Mouse (Mus musculus) embryonic facial prominence, embryonic 15.5 days (tissue): ENCODE measurements around the gene Dusp1. TPM values are rescaled to one million over a fixed set of nuclear protein-coding genes. Genes with fewer than 3 reads are reported as not detected.
A peak's percentile ranks its signal among the peaks of the same experiment; 100 is the strongest.

Source experiments
- ATAC-seq: fragments of 200-750 bp; cut with Nextera tagmentation; 2 replicates; pipeline ENCODE4 v1.8.0; 2017; ENCODE audit warnings: low read depth, moderate TSS enrichment; ENCODE audit not compliant: insufficient number of reproducible peaks, low FRiP score, low TSS enrichment
- H3K27ac ChIP-seq: fragments of 300-500 bp; sonication (generic); replicated peaks from 2 replicates; pipeline ENCODE4 v1.5.1; 2015; ENCODE audit warnings: mild to moderate bottlenecking, inconsistent platforms
- H3K27me3 ChIP-seq: fragments of 300-500 bp; sonication (generic); 2 replicates; pipeline ENCODE4 v1.6.1; 2015; ENCODE audit warnings: inconsistent platforms
- H3K36me3 ChIP-seq: fragments of 300-500 bp; sonication (generic); 2 replicates; pipeline ENCODE4 v1.6.1; 2015; ENCODE audit warnings: mild to moderate bottlenecking, inconsistent platforms
- H3K4me1 ChIP-seq: fragments of 300-500 bp; sonication (generic); 2 replicates; pipeline ENCODE4 v1.6.1; 2015; ENCODE audit warnings: inconsistent platforms
- H3K4me2 ChIP-seq: fragments of 300-500 bp; sonication (generic); replicated peaks from 2 replicates; pipeline ENCODE4 v1.6.1; 2015; ENCODE audit warnings: mild to moderate bottlenecking, inconsistent platforms
- H3K4me3 ChIP-seq: fragments of 300-500 bp; sonication (generic); replicated peaks from 2 replicates; pipeline ENCODE4 v1.5.1; 2015; ENCODE audit warnings: mild to moderate bottlenecking, inconsistent platforms
- H3K9ac ChIP-seq: fragments of 300-500 bp; sonication (generic); 2 replicates; pipeline ENCODE4 v1.6.1; 2015; ENCODE audit warnings: inconsistent platforms
- H3K9me3 ChIP-seq: fragments of 300-500 bp; sonication (generic); replicated peaks from 2 replicates; pipeline ENCODE4 v1.6.1; 2016; ENCODE audit warnings: inconsistent platforms
- WGBS: fragments of 180-500 bp; shearing (Covaris S2); methylation state at CpG from one replicate; pipeline ENCODE4 v1.1.7; 2015; 5-methylcytosine and 5-hydroxymethylcytosine counted together
- polyA plus RNA-seq: library from polyadenylated mRNA; unstranded; fragments of >200 nt; fragmentation: Nextera tagmentation; extraction: Ambion mirVana; gene quantifications from 2 replicates; pipeline ENCODE4 v1.2.1, GENCODE M21; 2015

The Dusp1 gene
- polyA plus RNA-seq, 1 experiment from 2014 or later = 33.3 TPM

- Histone ChIP-seq H3K36me3 (peaks cover 11% of the 10 kb centered on the region), H3K4me2 (no peak overlapping the region), H3K27ac (peak overlapping the region; percentile 75), H3K9me3 (no peaks in the 10 kb centered on the region), H3K4me3 (no peak overlapping the region), H3K27me3 (no peaks in the 10 kb centered on the region), H3K4me1 (peaks cover 37% of the 10 kb centered on the region), H3K9ac (no peak overlapping the region)
- WGBS = 65% methylated on average over 4 of the region's 4 CpGs
- ATAC-seq = no peak
Observed at GRCm38 (mm10) chr17:26584063-26584462, 22.1 kb upstream of the Dusp1 start.

DNA sequence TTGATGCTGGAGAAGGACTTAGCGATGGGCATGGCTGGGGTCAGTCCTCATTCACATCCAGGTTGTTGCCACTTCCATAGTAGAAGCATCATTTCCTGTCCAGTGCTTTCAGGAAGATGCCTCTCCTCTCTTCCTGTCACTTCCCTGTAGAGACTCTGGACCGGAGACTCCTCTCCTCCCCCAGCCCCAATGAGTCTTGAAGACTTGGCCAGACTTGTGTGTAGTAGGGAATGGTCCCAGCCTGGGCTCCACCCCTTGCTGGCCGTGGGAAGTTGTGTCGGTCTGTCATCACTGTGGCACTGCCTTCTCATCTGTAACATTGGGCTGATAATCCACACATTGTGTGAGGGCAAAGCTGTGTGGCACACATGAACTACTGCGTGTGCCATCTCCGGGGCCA lies 21.7 kb upstream of the Dusp1 start:
- H3K9ac ChIP-seq = no peak overlapping the region

DNA sequence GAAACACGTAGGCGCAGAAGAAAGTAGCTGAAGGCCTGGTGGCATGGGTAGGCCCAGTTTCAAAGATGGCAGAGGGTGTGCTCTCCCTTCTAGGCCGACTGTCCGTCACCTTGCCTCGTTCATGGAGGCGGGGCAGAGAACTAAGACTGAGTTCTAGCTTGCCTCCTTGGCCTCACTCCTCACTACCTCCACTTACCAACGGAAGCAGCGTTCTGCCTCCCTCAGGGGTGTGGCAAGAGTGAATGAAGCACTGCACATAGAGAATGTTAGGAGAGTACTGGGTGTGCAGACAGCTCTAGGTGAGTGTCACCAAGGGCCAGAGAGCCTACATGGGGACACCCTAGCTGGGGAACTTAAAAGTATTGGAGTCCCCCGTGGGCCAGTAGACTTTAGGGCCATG lies 21.1 kb upstream of the Dusp1 start:
- Histone ChIP-seq H3K4me1 (peaks cover 37% of the 10 kb centered on the region), H3K9me3 (no peaks in the 10 kb centered on the region), H3K27me3 (no peaks in the 10 kb centered on the region), H3K4me2 (no peak overlapping the region), H3K4me3 (no peak overlapping the region), H3K9ac (no peak overlapping the region), H3K27ac (peak overlapping the region; percentile 63; the same call in 1 of the 2 replicates), H3K36me3 (peaks cover 10% of the 10 kb centered on the region)
- no peak for ATAC-seq
- 94% methylated on average over 9 of the region's 9 CpGs for WGBS

More for the DNA sequence above, 21.7 kb upstream of the Dusp1 start:
- Histone ChIP-seq H3K4me3 (no peak overlapping the region), H3K4me2 (no peak overlapping the region), H3K9me3 (no peaks in the 10 kb centered on the region), H3K36me3 (peaks cover 11% of the 10 kb centered on the region), H3K27ac (peak overlapping the region; percentile 75; the same call in 1 of the 2 replicates), H3K4me1 (peaks cover 37% of the 10 kb centered on the region), H3K27me3 (no peaks in the 10 kb centered on the region)
- ATAC-seq = no peak
- 84% methylated on average over 6 of the region's 6 CpGs for WGBS

- H3K9ac ChIP-seq = no peak overlapping the region
- WGBS = 78% methylated on average over 5 of the region's 5 CpGs
- no peak; the same call in 1 of the 2 replicates for ATAC-seq
- no peak overlapping the region for H3K4me2 ChIP-seq
- H3K27me3 ChIP-seq = no peaks in the 10 kb centered on the region
- H3K4me1 ChIP-seq = peaks cover 37% of the 10 kb centered on the region
- peak overlapping the region; percentile 63; the same call in 1 of the 2 replicates for H3K27ac ChIP-seq
- H3K4me3 ChIP-seq = no peak overlapping the region
- peaks cover 12% of the 10 kb centered on the region; the same call in 1 of the 2 replicates for H3K36me3 ChIP-seq
- H3K9me3 ChIP-seq = no peaks in the 10 kb centered on the region
Observed at GRCm38 (mm10) chr17:26582297-26582696, 20.4 kb upstream of the Dusp1 start.

GRCm38 (mm10) chr17:26580873-26581401 lies 19.0 kb upstream of the Dusp1 start:
- no peak overlapping the region for H3K9ac ChIP-seq
- H3K27ac ChIP-seq = no peak overlapping the region
- H3K4me1 ChIP-seq = peaks cover 51% of the 10 kb centered on the region
- H3K4me2 ChIP-seq = no peak overlapping the region
- H3K9me3 ChIP-seq = no peaks in the 10 kb centered on the region
- H3K36me3 ChIP-seq = peaks cover 18% of the 10 kb centered on the region; the same call in 1 of the 2 replicates
- no peak overlapping the region for H3K4me3 ChIP-seq
- no peak for ATAC-seq
- no peaks in the 10 kb centered on the region for H3K27me3 ChIP-seq
- 92% methylated on average over 3 of the region's 3 CpGs for WGBS

DNA sequence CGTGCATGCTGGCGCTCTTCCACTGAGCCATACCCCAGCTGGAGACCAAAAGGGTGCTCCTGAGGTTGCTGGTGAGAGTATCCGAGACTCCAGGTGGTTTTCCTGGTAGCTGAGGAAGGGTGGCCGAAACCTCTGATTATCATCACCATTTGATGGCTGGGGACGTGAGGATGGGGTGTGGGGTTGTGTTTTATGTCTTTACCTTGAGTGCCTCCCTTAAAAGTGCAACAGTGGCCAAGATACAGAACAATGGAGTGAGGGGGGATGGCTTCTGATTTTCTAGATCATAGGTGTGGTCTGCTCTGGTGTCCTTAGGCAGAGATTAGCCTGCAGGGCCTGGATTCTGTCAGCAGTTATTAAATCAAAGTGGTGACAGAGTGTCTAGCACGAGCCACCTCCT lies 17.5 kb upstream of the Dusp1 start:
- Histone ChIP-seq H3K36me3 (peaks cover 23% of the 10 kb centered on the region), H3K27ac (no peak overlapping the region), H3K4me3 (no peak overlapping the region), H3K4me1 (peaks cover 44% of the 10 kb centered on the region), H3K9me3 (no peaks in the 10 kb centered on the region), H3K4me2 (no peak overlapping the region), H3K9ac (no peak overlapping the region), H3K27me3 (no peaks in the 10 kb centered on the region)
- ATAC-seq = no peak
- WGBS = 81% methylated on average over 6 of the region's 6 CpGs

DNA sequence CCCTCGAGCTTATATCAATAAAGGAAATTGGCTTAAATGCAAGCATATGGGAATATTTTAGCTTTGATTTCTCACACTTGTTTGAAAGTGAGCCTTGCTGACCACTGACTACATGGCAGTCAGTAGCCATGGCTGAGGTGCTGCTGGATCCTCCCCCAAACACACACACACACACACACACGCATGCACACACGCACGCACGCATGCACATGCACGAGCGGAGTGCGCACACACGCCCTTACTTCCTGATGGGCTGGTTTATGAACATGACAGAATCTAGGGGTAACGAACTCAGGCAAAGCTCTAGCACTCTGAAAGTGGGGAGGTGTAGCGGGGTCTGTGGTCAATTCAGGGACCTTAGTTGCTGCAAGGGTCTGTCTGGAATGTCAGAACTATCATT lies 16.8 kb upstream of the Dusp1 start:
- H3K4me1 ChIP-seq = peaks cover 42% of the 10 kb centered on the region
- no peaks in the 10 kb centered on the region for H3K9me3 ChIP-seq
- no peaks in the 10 kb centered on the region for H3K27me3 ChIP-seq
- H3K9ac ChIP-seq = no peak overlapping the region
- no peak overlapping the region for H3K4me2 ChIP-seq
- H3K36me3 ChIP-seq = peaks cover 23% of the 10 kb centered on the region
- H3K4me3 ChIP-seq = no peak overlapping the region
- H3K27ac ChIP-seq = no peak overlapping the region
- WGBS = 85% methylated on average over 11 of the region's 11 CpGs
- no peak for ATAC-seq

- no peak for ATAC-seq
- 82% methylated on average over 7 of the region's 7 CpGs for WGBS
- Histone ChIP-seq H3K27me3 (no peaks in the 10 kb centered on the region), H3K4me2 (no peak overlapping the region), H3K36me3 (peaks cover 21% of the 10 kb centered on the region), H3K4me1 (peaks cover 40% of the 10 kb centered on the region), H3K27ac (no peak overlapping the region), H3K9ac (no peak overlapping the region), H3K4me3 (no peak overlapping the region), H3K9me3 (no peaks in the 10 kb centered on the region)
Observed at GRCm38 (mm10) chr17:26578162-26578561, 16.2 kb upstream of the Dusp1 start.

- Histone ChIP-seq H3K4me3 (no peak overlapping the region), H3K4me2 (no peak overlapping the region), H3K27ac (no peak overlapping the region), H3K27me3 (no peaks in the 10 kb centered on the region), H3K36me3 (peaks cover 17% of the 10 kb centered on the region; the same call in 1 of the 2 replicates), H3K9ac (no peak overlapping the region), H3K4me1 (peaks cover 32% of the 10 kb centered on the region), H3K9me3 (no peaks in the 10 kb centered on the region)
- WGBS = 73% methylated on average over 11 of the region's 11 CpGs
- ATAC-seq = no peak
Observed at GRCm38 (mm10) chr17:26577309-26577708, 15.4 kb upstream of the Dusp1 start.

- 82% methylated on average over 7 of the region's 7 CpGs for whole genome bisulfite sequencing
- no peak overlapping the region for H3K27ac ChIP-seq
- H3K9ac ChIP-seq = no peak overlapping the region
- H3K9me3 ChIP-seq = no peaks in the 10 kb centered on the region
- H3K4me3 ChIP-seq = no peak overlapping the region
- ATAC-seq = no peak
- H3K27me3 ChIP-seq = no peaks in the 10 kb centered on the region
- no peak overlapping the region for H3K4me2 ChIP-seq
- peaks cover 33% of the 10 kb centered on the region for H3K4me1 ChIP-seq
- H3K36me3 ChIP-seq = peaks cover 17% of the 10 kb centered on the region; the same call in 1 of the 2 replicates
Observed at GRCm38 (mm10) chr17:26576833-26577232, 14.9 kb upstream of the Dusp1 start.

DNA sequence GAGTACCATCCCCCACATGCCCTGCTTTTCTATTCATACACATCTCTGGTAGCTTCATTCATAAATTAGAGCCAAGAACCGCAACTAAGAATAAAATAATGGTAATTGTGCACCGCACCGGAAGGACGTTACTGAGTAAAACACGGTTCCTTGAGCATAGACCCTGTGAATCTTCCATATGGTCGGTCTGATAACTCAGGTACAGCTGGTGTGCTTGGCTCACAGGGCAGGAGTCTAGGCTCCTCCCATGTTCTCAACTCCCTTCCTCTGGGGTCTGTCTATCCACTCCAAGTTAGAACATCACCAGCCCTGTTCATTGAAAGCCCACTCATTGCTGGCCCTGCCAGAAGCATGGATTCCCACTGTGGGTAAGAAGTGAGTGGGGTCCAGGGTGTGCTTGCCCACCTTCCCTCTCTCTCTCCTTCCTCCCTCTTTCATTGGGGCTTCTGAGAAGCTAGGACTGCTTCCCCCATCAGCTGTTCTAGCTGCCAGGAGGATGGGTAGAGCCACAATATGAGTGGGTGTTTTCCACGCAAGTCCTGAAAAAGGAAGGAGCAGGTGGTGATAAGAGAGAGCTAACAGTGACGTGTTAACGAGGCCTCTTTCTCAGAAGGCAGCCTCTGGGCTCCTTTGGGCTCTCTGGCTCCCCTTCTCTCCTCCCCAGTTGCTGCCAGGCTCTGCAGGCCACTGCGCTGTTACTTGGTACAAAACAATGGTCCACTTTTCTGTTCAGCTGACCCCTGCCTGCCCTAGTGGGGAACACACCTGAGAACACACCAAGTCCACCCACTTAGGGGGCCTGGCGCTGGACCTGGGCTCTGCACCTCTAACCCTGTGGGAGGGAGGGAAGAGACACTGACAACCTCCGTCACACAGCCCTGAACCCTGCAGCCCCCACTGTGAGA lies 14.1 kb upstream of the Dusp1 start:
- H3K9ac ChIP-seq = no peak overlapping the region
- no peaks in the 10 kb centered on the region for H3K9me3 ChIP-seq
- H3K27me3 ChIP-seq = no peaks in the 10 kb centered on the region
- 84% methylated on average over 12 of the region's 12 CpGs for WGBS
- no peak overlapping the region for H3K27ac ChIP-seq
- no peak overlapping the region for H3K4me3 ChIP-seq
- H3K36me3 ChIP-seq = peaks cover 17% of the 10 kb centered on the region; the same call in 1 of the 2 replicates
- no peak overlapping the region for H3K4me2 ChIP-seq
- ATAC-seq = no peak
- peaks cover 29% of the 10 kb centered on the region for H3K4me1 ChIP-seq
